Mouse (Mus musculus): ENCODE measurements around the gene Tiam2.

- TF ChIP-seq ZC3H11A (IDR thresholded peaks at IDR 0.05; ENCODE audit: borderline replicate concordance, low read depth, low read length): no peak
- no peak for TF ChIP-seq HCFC1 (IDR thresholded peaks at IDR 0.05; ENCODE audit: borderline replicate concordance, insufficient read depth, low read length)
- TF ChIP-seq CHD2 (IDR thresholded peaks at IDR 0.05; ENCODE audit: low read depth, low read length): no peak
- no peak for TF ChIP-seq MAFK (IDR thresholded peaks at IDR 0.05; ENCODE audit: insufficient read depth, low read depth, low read length)
These were observed 42.0 kb downstream of the Tiam2 start for GRCm38 (mm10) chr17:3368386-3368785.

Data from ES-E14 (cell line).